In the genomic region with DNA sequence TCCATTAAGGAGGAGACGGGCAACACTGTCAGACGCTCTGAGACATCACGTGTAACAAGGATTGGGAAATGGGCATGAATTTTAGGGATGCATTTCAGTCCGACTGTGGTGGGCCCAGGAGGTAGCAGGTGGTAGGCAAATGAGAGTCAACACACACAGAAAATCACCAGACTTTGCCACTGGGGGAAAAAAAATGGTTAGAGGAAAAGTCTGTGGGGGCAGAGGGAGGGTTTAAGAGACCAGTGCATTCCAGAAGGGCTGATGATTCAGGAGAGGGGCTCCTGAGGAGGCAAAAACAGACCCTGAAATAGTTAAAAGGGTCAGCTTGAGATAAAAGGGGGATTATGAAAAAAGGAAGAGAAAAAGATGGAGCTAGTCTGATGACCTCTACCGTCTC, we compare ENCODE assay signal across 9 mouse cellular contexts. TPM values are rescaled to one million over a fixed set of nuclear protein-coding genes. Genes with fewer than 3 reads are reported as not detected.
DNase-seq lines count a peak whose midpoint lies in the region; ATAC-seq and TF ChIP-seq lines count a peak whose summit lies in the region.
"Had no signal": no experiment of that assay in that cellular context is flagged by ENCODE, and none has a peak within 500 bp of the region (broad histone marks: within the 10 kb centered on the region; RNA-seq: fewer than 3 reads in every experiment).

No protein-coding gene starts in this region.

- no peak for TF ChIP-seq EP300 in stomach, postnatal 0 days (optimal IDR thresholded peaks at IDR 0.05)

- TF ChIP-seq CTCF in spleen, adult 2 months (IDR thresholded peaks at IDR 0.05; ENCODE audit: extremely low read depth, insufficient read depth, insufficient read length, insufficient replicate concordance), result no peak
- no peak for TF ChIP-seq CTCF in stomach, postnatal 0 days (IDR thresholded peaks at IDR 0.05; ENCODE audit: low read depth)

- no peaks in the 10 kb centered on the region for H3K36me3 ChIP-seq in heart, embryonic 10.5 days
- no peaks in the 10 kb centered on the region for H3K36me3 ChIP-seq in spleen, adult 2 months (ENCODE audit: control insufficient read depth, insufficient read depth, low read length)
- H3K36me3 ChIP-seq in liver, embryonic 12.5 days, result peaks cover 5% of the 10 kb centered on the region; the same call in 1 of the 2 replicates
- H3K36me3 ChIP-seq in stomach, postnatal 0 days (ENCODE audit: control insufficient read depth, insufficient read depth, low read length), result no peaks in the 10 kb centered on the region

- H3K27me3 ChIP-seq in heart, embryonic 10.5 days (ENCODE audit: insufficient read depth, poor library complexity, severe bottlenecking), result no peaks in the 10 kb centered on the region
- no peaks in the 10 kb centered on the region for H3K27me3 ChIP-seq in spleen, adult 2 months (ENCODE audit: control insufficient read depth, insufficient read depth, low read length)
- no peaks in the 10 kb centered on the region for H3K27me3 ChIP-seq in liver, embryonic 12.5 days (replicated peaks)
- no peaks in the 10 kb centered on the region for H3K27me3 ChIP-seq in stomach, postnatal 0 days (ENCODE audit: control insufficient read depth, insufficient read depth, low read length)

- no peak overlapping the region for H3K27ac ChIP-seq in heart, embryonic 10.5 days
- H3K27ac ChIP-seq in spleen, adult 2 months (ENCODE audit: insufficient read depth, low read length), result no peak overlapping the region; the same call in 1 of the 2 replicates
- H3K27ac ChIP-seq in liver, embryonic 12.5 days, result no peak overlapping the region
- no peak overlapping the region for H3K27ac ChIP-seq in stomach, postnatal 0 days (replicated peaks)

- no peak for ATAC-seq in liver, embryonic 12.5 days
- no peak for ATAC-seq in stomach, postnatal 0 days (ENCODE audit: low FRiP score, low TSS enrichment)

- peaks cover 18% of the 10 kb centered on the region for H3K4me1 ChIP-seq in heart, embryonic 10.5 days
- H3K4me1 ChIP-seq in spleen, adult 2 months (ENCODE audit: control insufficient read depth, insufficient read depth, insufficient read length), result peaks cover 15% of the 10 kb centered on the region
- peaks cover 28% of the 10 kb centered on the region for H3K4me1 ChIP-seq in liver, embryonic 12.5 days
- H3K4me1 ChIP-seq in stomach, postnatal 0 days (replicated peaks; ENCODE audit: control insufficient read depth, insufficient read depth), result no peaks in the 10 kb centered on the region; the same call in 1 of the 2 replicates

- WGBS in heart, embryonic 10.5 days, result 61% methylated on average over 5 of the region's 5 CpGs
- 70% methylated on average over 5 of the region's 5 CpGs for WGBS in spleen, adult 2 months
- 68% methylated on average over 5 of the region's 5 CpGs for WGBS in liver, embryonic 12.5 days (ENCODE audit: insufficient replicate concordance)
- 76% methylated on average over 5 of the region's 5 CpGs for WGBS in stomach, postnatal 0 days

- peak overlapping the region; percentile 83 for H3K4me2 ChIP-seq in liver, embryonic 12.5 days
- H3K4me2 ChIP-seq in stomach, postnatal 0 days (replicated peaks; ENCODE audit: low read depth), result peak overlapping the region; percentile 63

- no peaks in the 10 kb centered on the region for H3K9me3 ChIP-seq in heart, embryonic 10.5 days
- no peaks in the 10 kb centered on the region for H3K9me3 ChIP-seq in liver, embryonic 12.5 days (replicated peaks)
- no peaks in the 10 kb centered on the region for H3K9me3 ChIP-seq in stomach, postnatal 0 days (ENCODE audit: control insufficient read depth, low read length)

- no peak for DNase-seq in heart, embryonic 10.5 days (ENCODE audit: low spot score)
- DNase-seq in heart, postnatal 14 days, result no peak
- no peak for DNase-seq in spleen, adult 2 months (ENCODE audit: low read depth in 1 of 2, low spot score in 2 of 2)
- DNase-seq in spleen, adult 18-20 months, result no peak
- DNase-seq in stomach, postnatal 0 days (ENCODE audit: low spot score), result no peak
- no peak for DNase-seq in testis, postnatal 14 days (ENCODE audit: low spot score)
- DNase-seq in layer of hippocampus, postnatal 10 days (ENCODE audit: low spot score in 2 of 2), result no peak
- DNase-seq: kidney, postnatal 25 days had no signal

- H3K4me3 ChIP-seq in heart, embryonic 10.5 days, result peak overlapping the region; percentile 89
- H3K4me3 ChIP-seq in spleen, adult 2 months (ENCODE audit: extremely low read depth, insufficient read depth, insufficient read length), result peak overlapping the region; percentile 9; the same call in 1 of the 2 replicates
- peak overlapping the region; percentile 88 for H3K4me3 ChIP-seq in liver, embryonic 12.5 days
- 0 out of 2 replicates have a peak overlapping the region, but pooled peaks have one; percentile 82 for H3K4me3 ChIP-seq in stomach, postnatal 0 days (ENCODE audit: low read depth, low read length)

- intact Hi-C loops in heart, postnatal 14 days (cut with DNase I), result no loop called here

- H3K9ac ChIP-seq in liver, embryonic 12.5 days, result peak overlapping the region; percentile 92
- H3K9ac ChIP-seq in stomach, postnatal 0 days (ENCODE audit: low read length), result no peak overlapping the region

- TF ChIP-seq POLR2A in spleen, adult 2 months (IDR thresholded peaks at IDR 0.05; ENCODE audit: low read depth, low read length), result no peak

RNA-seq across cellular contexts. Expression of gene Nsf, which starts 1.2 kb away (rescaled TPM):
- polyA plus RNA-seq in heart, embryonic 10.5 days (2016; fragmentation: Nextera tagmentation; extraction: Ambion mirVana), result 43.4 and 46.3 TPM in 2 replicates
- 10 to 100 TPM; 36.0 to 37.8 TPM for total RNA-seq in heart, postnatal 14 days (2021)
- 36.8 and 38.9 TPM in 2 replicates for polyA plus RNA-seq in spleen, adult 2 months (2012; rRNA removed)
- 39.9 and 40.6 TPM in 2 replicates for polyA plus RNA-seq in liver, embryonic 12.5 days (2016; fragmentation: Nextera tagmentation; extraction: Ambion mirVana)
- 28.2 and 30.6 TPM in 2 replicates for polyA plus RNA-seq in stomach, postnatal 0 days (2015; fragmentation: Nextera tagmentation; extraction: Ambion mirVana)
- total RNA-seq in layer of hippocampus, postnatal 10 days (2021), result 100 to 1,000 TPM; 602 to 697 TPM

RNA-seq across cellular contexts. Expression of gene Arf2, which starts 13.9 kb away (rescaled TPM):
- polyA plus RNA-seq in heart, embryonic 10.5 days (2016; fragmentation: Nextera tagmentation; extraction: Ambion mirVana), result 51.8 and 53.9 TPM in 2 replicates
- 10 to 100 TPM; 40.6 to 44.6 TPM for total RNA-seq in heart, postnatal 14 days (2021)
- 6.0 and 7.4 TPM in 2 replicates for polyA plus RNA-seq in spleen, adult 2 months (2012; rRNA removed)
- polyA plus RNA-seq in liver, embryonic 12.5 days (2016; fragmentation: Nextera tagmentation; extraction: Ambion mirVana), result 22.7 and 24.5 TPM in 2 replicates
- 41.7 and 43.3 TPM in 2 replicates for polyA plus RNA-seq in stomach, postnatal 0 days (2015; fragmentation: Nextera tagmentation; extraction: Ambion mirVana)
- total RNA-seq in layer of hippocampus, postnatal 10 days (2021), result 10 to 100 TPM; 82.4 to 91.4 TPM

Comparison
In these comparisons a context has a peak if more than half of its experiments do, and no peak if none do; other contexts are left out.
1. H3K4me3 ChIP-seq: peak in every context shown above with its lines; median percentile 89 in heart, embryonic 10.5 days; 88 in liver, embryonic 12.5 days; 82 in stomach, postnatal 0 days; 9 in spleen, adult 2 months.